Mouse (Mus musculus) bone marrow, adult 2 months (tissue): ENCODE results near the gene Fzd4.

Source experiments
- CTCF ChIP-seq: fragments of 200-500 bp; IDR thresholded peaks from 2 replicates; pipeline ENCODE4 v1.5.1; 2011; ENCODE audit warnings: low read length, control low read depth; ENCODE audit not compliant: control insufficient read depth, insufficient read depth
- POLR2A ChIP-seq: fragments of 200-500 bp; IDR thresholded peaks from 2 replicates; pipeline ENCODE4 v1.6.1; 2011; ENCODE audit warnings: low read depth, mild to moderate bottlenecking, control low read depth, low read length, borderline replicate concordance; ENCODE audit not compliant: control insufficient read depth

- TF ChIP-seq CTCF (no peak), POLR2A (no peak)
These were observed 37.1 kb downstream of the Fzd4 start for GRCm38 (mm10) chr7:89441291-89441690.
